In genomic region chr3:146121310-146122124, GRCm38 (mm10) we compare ENCODE assay signal across 8 mouse cellular contexts. TPM values are rescaled to one million over a fixed set of nuclear protein-coding genes. Genes with fewer than 3 reads are reported as not detected.
A peak's percentile ranks its signal among the peaks of the same experiment; 100 is the strongest.
DNase-seq lines count a peak whose midpoint lies in the region; ATAC-seq and TF ChIP-seq lines count a peak whose summit lies in the region.

No protein-coding gene starts in this region.

- H3K4me2 ChIP-seq in lung, embryonic 16.5 days (ENCODE audit: low read depth, low read length), result peak overlapping the region; percentile 26
- peak overlapping the region; percentile 22 for H3K4me2 ChIP-seq in forebrain, embryonic 15.5 days (replicated peaks)
- H3K4me2 ChIP-seq in liver, embryonic 14.5 days (ENCODE audit: low read depth), result peak overlapping the region; percentile 13; the same call in 1 of the 2 replicates
- H3K4me2 ChIP-seq in stomach, embryonic 15.5 days, result peak overlapping the region; percentile 48

- H3K4me1 ChIP-seq in lung, embryonic 16.5 days (replicated peaks; ENCODE audit: control insufficient read depth, insufficient read depth, low read length), result peaks cover 3% of the 10 kb centered on the region; the same call in 1 of the 2 replicates
- no peaks in the 10 kb centered on the region for H3K4me1 ChIP-seq in lung, adult 2 months (ENCODE audit: control insufficient read depth, insufficient read depth, low read length)
- H3K4me1 ChIP-seq in forebrain, embryonic 15.5 days, result peaks cover 8% of the 10 kb centered on the region; the same call in 1 of the 2 replicates
- peaks cover 0 to 2% of the 10 kb centered on the region in 2 experiments; a peak in 1 of 4 replicates for H3K4me1 ChIP-seq in liver, embryonic 14.5 days (replicated peaks; ENCODE audit: control insufficient read depth in 2 of 2, insufficient read depth in 2 of 2, low read length in 1 of 2)
- peaks cover 13% of the 10 kb centered on the region; the same call in 1 of the 2 replicates for H3K4me1 ChIP-seq in stomach, embryonic 15.5 days

- peak; percentile 54; the same call in 1 of the 2 replicates for ATAC-seq in lung, embryonic 16.5 days (ENCODE audit: low read depth)
- ATAC-seq in forebrain, embryonic 15.5 days (replicated peaks), result no peak
- ATAC-seq in liver, embryonic 14.5 days (ENCODE audit: insufficient read depth), result no peak
- ATAC-seq in stomach, embryonic 15.5 days (ENCODE audit: insufficient read depth, low FRiP score, low read depth), result no peak

- peak overlapping the region; percentile 21; the same call in 1 of the 2 replicates for H3K9ac ChIP-seq in lung, embryonic 16.5 days (ENCODE audit: low read length)
- H3K9ac ChIP-seq in forebrain, embryonic 15.5 days (replicated peaks), result no peak overlapping the region
- no peak overlapping the region for H3K9ac ChIP-seq in liver, embryonic 14.5 days (replicated peaks)
- no peak overlapping the region for H3K9ac ChIP-seq in stomach, embryonic 15.5 days

- H3K9me3 ChIP-seq in lung, embryonic 16.5 days (ENCODE audit: control insufficient read depth, low read length), result no peaks in the 10 kb centered on the region
- H3K9me3 ChIP-seq in forebrain, embryonic 15.5 days, result no peaks in the 10 kb centered on the region
- H3K9me3 ChIP-seq in liver, embryonic 14.5 days (ENCODE audit: control insufficient read depth, low read length), result no peaks in the 10 kb centered on the region
- no peaks in the 10 kb centered on the region for H3K9me3 ChIP-seq in stomach, embryonic 15.5 days

- 10% methylated on average over 25 of the region's 25 CpGs for WGBS in lung, embryonic 16.5 days
- 17% methylated on average over 25 of the region's 25 CpGs for WGBS in lung, adult 2 months
- 10% methylated on average over 25 of the region's 25 CpGs for WGBS in forebrain, embryonic 15.5 days
- 14% methylated on average over 24 of the region's 25 CpGs for WGBS in liver, embryonic 14.5 days (ENCODE audit: insufficient replicate concordance)
- WGBS in stomach, embryonic 15.5 days, result 11% methylated on average over 25 of the region's 25 CpGs

- no peak for TF ChIP-seq EP300 in liver, embryonic 14.5 days (IDR thresholded peaks at IDR 0.05; ENCODE audit: low read depth)

- no peak overlapping the region for H3K27ac ChIP-seq in lung, embryonic 16.5 days (ENCODE audit: low read length)
- H3K27ac ChIP-seq in forebrain, embryonic 15.5 days (replicated peaks), result no peak overlapping the region
- no peak overlapping the region for H3K27ac ChIP-seq in liver, embryonic 14.5 days
- no peak overlapping the region for H3K27ac ChIP-seq in stomach, embryonic 15.5 days

- peak overlapping the region; percentile 6 for H3K4me3 ChIP-seq in lung, embryonic 16.5 days (ENCODE audit: low read length)
- no peak overlapping the region for H3K4me3 ChIP-seq in lung, adult 2 months (replicated peaks; ENCODE audit: extremely low read depth, low read depth, low read length)
- H3K4me3 ChIP-seq in forebrain, embryonic 15.5 days, result peak overlapping the region; percentile 7
- no peak overlapping the region for H3K4me3 ChIP-seq in liver, embryonic 14.5 days (ENCODE audit: insufficient read depth in 1 of 2, low read depth in 2 of 2, low read length in 2 of 2)
- H3K4me3 ChIP-seq in stomach, embryonic 15.5 days (replicated peaks), result peak overlapping the region; percentile 12; the same call in 1 of the 2 replicates

- peaks cover 18% of the 10 kb centered on the region for H3K27me3 ChIP-seq in lung, embryonic 16.5 days (ENCODE audit: control insufficient read depth, insufficient read depth, low read depth, low read length)
- H3K27me3 ChIP-seq in forebrain, embryonic 15.5 days, result peaks cover 19% of the 10 kb centered on the region
- peaks cover 10% of the 10 kb centered on the region for H3K27me3 ChIP-seq in liver, embryonic 14.5 days (ENCODE audit: control insufficient read depth, insufficient read depth, low read length)
- H3K27me3 ChIP-seq in stomach, embryonic 15.5 days (replicated peaks), result peaks cover 17% of the 10 kb centered on the region

- no peaks in the 10 kb centered on the region for H3K36me3 ChIP-seq in lung, embryonic 16.5 days (ENCODE audit: control insufficient read depth, insufficient read depth, low read length)
- H3K36me3 ChIP-seq in forebrain, embryonic 15.5 days, result no peaks in the 10 kb centered on the region
- H3K36me3 ChIP-seq in liver, embryonic 14.5 days (replicated peaks; ENCODE audit: control insufficient read depth, insufficient read depth, low read depth), result no peaks in the 10 kb centered on the region
- H3K36me3 ChIP-seq in stomach, embryonic 15.5 days, result no peaks in the 10 kb centered on the region

- TF ChIP-seq POLR2A in lung, adult 2 months (IDR thresholded peaks at IDR 0.05; ENCODE audit: borderline replicate concordance, extremely low read depth, low read depth, low read length), result no peak

- DNase-seq in lung, adult 2 months, result no peak
- DNase-seq in liver, embryonic 14.5 days (ENCODE audit: low read depth in 3 of 3, low spot score in 3 of 3), result no peak
- no peak for DNase-seq in urinary bladder, postnatal 4 days (ENCODE audit: low spot score in 2 of 2)
- no peak for DNase-seq in frontal cortex, postnatal 10 days (ENCODE audit: low spot score in 2 of 2)
- no peak for DNase-seq in cerebellum, adult 11 months

- no peak for TF ChIP-seq CTCF in lung, adult 2 months (IDR thresholded peaks at IDR 0.05; ENCODE audit: insufficient read depth, low read length)
- no peak for TF ChIP-seq CTCF in liver, embryonic 14.5 days (IDR thresholded peaks at IDR 0.05; ENCODE audit: low read depth)

RNA-seq across cellular contexts. Expression of gene Mcoln3, which starts 4.3 kb away (rescaled TPM):
- polyA plus RNA-seq in lung, embryonic 16.5 days (2015; fragmentation: Nextera tagmentation; extraction: Ambion mirVana), result 0.69 and 0.75 TPM in 2 replicates
- polyA plus RNA-seq in lung, adult 2 months (2012; rRNA removed), result 9.0 and 12.3 TPM in 2 replicates
- polyA plus RNA-seq in forebrain, embryonic 15.5 days (2015; fragmentation: Nextera tagmentation; extraction: Ambion mirVana), result 0.23 and 0.67 TPM in 2 replicates
- polyA plus RNA-seq in liver, embryonic 14.5 days (2012; rRNA removed), result 0.05 and 0.11 TPM in 2 replicates
- polyA plus RNA-seq in liver, embryonic 14.5 days (2014; fragmentation: Nextera tagmentation; extraction: Ambion mirVana), result 0.11 and 0.25 TPM in 2 replicates
- polyA plus RNA-seq in stomach, embryonic 15.5 days (2015; fragmentation: Nextera tagmentation; extraction: Ambion mirVana), result 4.4 and 8.5 TPM in 2 replicates

RNA-seq across cellular contexts. Expression of gene Wdr63, which starts 13.6 kb away (rescaled TPM):
- 3.5 and 3.6 TPM in 2 replicates for polyA plus RNA-seq in lung, embryonic 16.5 days (2015; fragmentation: Nextera tagmentation; extraction: Ambion mirVana)
- 4.5 and 7.1 TPM in 2 replicates for polyA plus RNA-seq in lung, adult 2 months (2012; rRNA removed)
- 0.59 and 1.4 TPM in 2 replicates for polyA plus RNA-seq in forebrain, embryonic 15.5 days (2015; fragmentation: Nextera tagmentation; extraction: Ambion mirVana)
- polyA plus RNA-seq in liver, embryonic 14.5 days (2012; rRNA removed), result 0.04 TPM in 1 of 2 replicates, not detected in the other
- polyA plus RNA-seq in liver, embryonic 14.5 days (2014; fragmentation: Nextera tagmentation; extraction: Ambion mirVana), result 0.15 and 0.32 TPM in 2 replicates
- 0.18 TPM in 2 replicates for polyA plus RNA-seq in stomach, embryonic 15.5 days (2015; fragmentation: Nextera tagmentation; extraction: Ambion mirVana)

RNA-seq across cellular contexts. Expression of gene Mcoln2, which starts 28.1 kb away (rescaled TPM):
- polyA plus RNA-seq in lung, embryonic 16.5 days (2015; fragmentation: Nextera tagmentation; extraction: Ambion mirVana), result 0.75 and 1.1 TPM in 2 replicates
- 0.61 and 0.89 TPM in 2 replicates for polyA plus RNA-seq in lung, adult 2 months (2012; rRNA removed)
- polyA plus RNA-seq in forebrain, embryonic 15.5 days (2015; fragmentation: Nextera tagmentation; extraction: Ambion mirVana), result not detected in 2 replicates
- 4.6 and 5.9 TPM in 2 replicates for polyA plus RNA-seq in liver, embryonic 14.5 days (2012; rRNA removed)
- polyA plus RNA-seq in liver, embryonic 14.5 days (2014; fragmentation: Nextera tagmentation; extraction: Ambion mirVana), result 5.5 and 6.5 TPM in 2 replicates
- polyA plus RNA-seq in stomach, embryonic 15.5 days (2015; fragmentation: Nextera tagmentation; extraction: Ambion mirVana), result 2.3 and 2.9 TPM in 2 replicates

Comparison
In these comparisons a context has a peak if more than half of its experiments do, and no peak if none do; other contexts are left out.
1. H3K4me3 ChIP-seq: peak in lung, embryonic 16.5 days (single experiment), forebrain, embryonic 15.5 days (single experiment) and stomach, embryonic 15.5 days (single experiment); none in lung, adult 2 months (single experiment) and liver, embryonic 14.5 days (0 of 2).
2. Peak in every context shown above with its lines, with median percentiles within 50 percentile points of each other: H3K4me2 ChIP-seq.